Mouse (Mus musculus) cerebellum, postnatal 25 days (tissue): ENCODE results near the gene Ptms.

Source experiments
- DNase-seq, 2 experiments: peaks; one replicate each; pipeline ENCODE4 v3.0.0; 2021; ENCODE audit warnings: mixed read lengths in 2 of 2

Gene Ptms

GRCm38 (mm10) chr6:124919695-124920317, at the start of gene Ptms:
Gene Ptms, minus strand, starts transcription at chr6:124920103.
- peak; percentile 97 to 99 for DNase-seq

GRCm38 (mm10) chr6:124967766-124968165, 47.9 kb upstream of the Ptms start:
- peak; percentile 53 to 78 for DNase-seq

- DNase-seq, result peak in 1 of 2 experiments; percentile 27
Observed at GRCm38 (mm10) chr6:124966466-124967118, 46.7 kb upstream of the Ptms start.

GRCm38 (mm10) chr6:124965747-124966146, 45.8 kb upstream of the Ptms start:
- no peak for DNase-seq

GRCm38 (mm10) chr6:124965088-124965719, 45.3 kb upstream of the Ptms start, which contains the start of gene Cops7a:
Gene Cops7a, minus strand, starts transcription at chr6:124965538.
- peak; percentile 97 to 98 for DNase-seq

GRCm38 (mm10) chr6:124964638-124965037, 44.7 kb upstream of the Ptms start:
- no peak for DNase-seq

GRCm38 (mm10) chr6:124961021-124961420, 41.1 kb upstream of the Ptms start:
- DNase-seq, result no peak

GRCm38 (mm10) chr6:124959960-124960359, 40.1 kb upstream of the Ptms start:
- DNase-seq, result no peak

GRCm38 (mm10) chr6:124958127-124958526, 38.2 kb upstream of the Ptms start:
- DNase-seq, result no peak

- no peak for DNase-seq
Observed at GRCm38 (mm10) chr6:124955212-124955611, 35.3 kb upstream of the Ptms start.

- DNase-seq, result no peak
Observed at GRCm38 (mm10) chr6:124953991-124954715, 34.2 kb upstream of the Ptms start.

GRCm38 (mm10) chr6:124943526-124943925, 23.6 kb upstream of the Ptms start:
- peak; percentile 49 to 52 for DNase-seq

GRCm38 (mm10) chr6:124941679-124942078, 21.8 kb upstream of the Ptms start:
- no peak for DNase-seq

- DNase-seq, result no peak
Observed at GRCm38 (mm10) chr6:124938554-124938953, 18.7 kb upstream of the Ptms start.

GRCm38 (mm10) chr6:124937493-124937892, 17.6 kb upstream of the Ptms start:
- DNase-seq, result no peak

- peak; percentile 42 to 50 for DNase-seq
Observed at GRCm38 (mm10) chr6:124936681-124937080, 16.8 kb upstream of the Ptms start.

GRCm38 (mm10) chr6:124934670-124935069, 14.8 kb upstream of the Ptms start:
- peak in 1 of 2 experiments; percentile 20 for DNase-seq

- no peak for DNase-seq
Observed at GRCm38 (mm10) chr6:124933127-124933526, 13.2 kb upstream of the Ptms start.

- DNase-seq, result peak; percentile 52 to 64
Observed at GRCm38 (mm10) chr6:124932314-124932695, 12.4 kb upstream of the Ptms start.

GRCm38 (mm10) chr6:124931525-124932313, 11.8 kb upstream of the Ptms start:
- peak; percentile 59 to 61 for DNase-seq

GRCm38 (mm10) chr6:124930754-124931524, 11.0 kb upstream of the Ptms start, which contains the start of gene Mlf2:
Gene Mlf2, plus strand, starts transcription at chr6:124931386.
- peak; percentile 100 for DNase-seq
